Mouse (Mus musculus): ENCODE data around the gene Ptprd. TPM values are rescaled to one million over a fixed set of nuclear protein-coding genes. Genes with fewer than 3 reads are reported as not detected.

Ptprd gene
- total RNA-seq, 2 experiments from 2014 or later: 20.3 to 21.1 TPM

DNA sequence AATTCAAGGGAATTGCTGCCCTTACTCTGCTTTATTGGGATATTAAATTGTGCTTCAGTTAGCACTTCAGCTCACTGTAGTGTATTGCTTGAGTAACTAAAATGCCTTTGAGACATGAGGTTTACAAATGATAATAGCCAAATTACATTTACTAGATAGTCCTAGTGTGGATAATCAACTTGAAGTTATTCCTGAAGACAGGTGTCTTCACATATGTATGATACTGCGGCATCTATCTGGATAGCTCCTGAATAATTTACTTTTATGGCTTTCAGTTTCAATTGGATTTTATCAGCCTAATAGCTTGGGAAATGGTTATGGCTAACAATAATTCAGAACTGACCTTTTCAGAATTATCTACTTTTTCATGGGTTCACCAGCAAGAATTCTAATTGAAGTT is 598.6 kb downstream of the Ptprd start:
- no peak for DNase-seq
- intact Hi-C loops (cut with DNase I): no loop called here

DNA sequence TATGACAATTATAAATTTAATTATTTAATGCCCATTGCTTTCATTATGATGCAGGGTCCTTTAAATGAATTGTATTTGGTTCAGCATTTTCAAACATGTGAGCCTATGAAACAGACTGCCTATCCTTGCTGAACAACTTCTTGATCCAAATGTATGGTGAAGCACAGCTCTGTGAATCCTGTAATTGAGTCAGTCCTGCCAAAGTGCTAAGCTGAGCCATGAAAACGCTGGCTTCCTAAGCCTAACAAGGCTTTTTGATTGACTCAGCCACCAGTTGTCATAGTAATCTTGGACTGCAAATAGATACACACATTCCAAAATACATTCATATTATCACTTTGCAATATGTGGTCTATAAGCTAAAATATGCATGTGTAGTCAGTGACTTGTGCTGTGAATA is 625.1 kb downstream of the Ptprd start:
- intact Hi-C loops (cut with DNase I): no loop called here
- DNase-seq: no peak

DNA sequence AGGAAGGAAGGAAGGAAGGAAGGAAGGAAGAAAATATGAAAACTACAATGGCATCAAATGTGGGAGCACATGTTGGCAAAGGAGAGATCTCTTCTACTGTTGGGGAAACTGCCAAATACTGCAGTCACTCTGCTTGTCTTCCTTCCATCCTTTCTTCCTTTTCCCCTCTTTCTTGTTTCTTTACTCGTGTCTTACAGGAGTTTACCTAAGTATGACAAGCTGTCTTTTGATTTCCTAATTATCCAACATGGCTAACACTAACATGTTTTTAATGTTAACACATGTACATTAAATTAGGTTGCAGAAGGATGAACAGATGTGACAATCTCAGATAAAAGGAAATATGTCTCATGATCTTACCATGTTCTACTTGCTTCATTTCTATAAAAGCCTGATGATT is 625.5 kb downstream of the Ptprd start:
- no peak for DNase-seq
- intact Hi-C loops (cut with DNase I): no loop called here

DNA sequence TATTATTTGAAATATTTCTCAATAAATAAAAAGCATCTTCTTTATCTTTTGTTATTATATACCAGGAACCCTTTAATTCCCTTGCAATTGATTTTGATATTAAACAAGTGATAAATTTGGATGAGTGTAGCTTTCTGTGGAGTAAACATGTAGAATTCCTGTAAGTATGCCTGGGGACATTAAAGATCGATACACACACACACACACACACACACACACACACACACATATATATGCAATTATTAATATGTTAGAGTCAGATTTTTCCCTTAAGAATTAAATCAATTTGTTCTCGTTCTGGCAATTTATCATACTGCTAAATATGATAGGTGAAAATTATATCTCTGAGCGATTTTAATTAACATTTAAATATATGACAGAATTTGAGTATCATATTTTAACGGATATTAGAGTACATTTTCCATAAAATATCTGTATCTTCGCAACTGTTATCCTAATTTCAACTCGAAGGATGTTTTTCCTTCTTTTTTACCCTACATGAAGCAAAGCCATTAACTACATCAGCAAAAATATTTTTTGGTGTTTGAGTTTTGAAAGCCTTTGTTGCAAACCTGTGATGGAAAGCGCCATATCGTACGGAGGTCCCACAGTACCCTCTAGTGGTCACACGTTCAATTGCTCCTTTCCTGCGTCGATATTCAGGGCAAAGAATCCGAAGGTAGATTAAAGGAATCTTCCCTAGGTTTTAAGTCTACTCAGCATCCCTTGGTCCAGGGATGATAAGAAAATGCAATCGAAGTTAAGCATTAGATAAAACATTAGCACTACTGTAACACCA is 653.2 kb downstream of the Ptprd start:
- peak; percentile 25 to 62 for DNase-seq
- intact Hi-C loops (cut with DNase I): loop anchor here (2.0 kb wide), 1 partner anchor 476 kb away; no protein-coding TSS in a partner anchor

DNA sequence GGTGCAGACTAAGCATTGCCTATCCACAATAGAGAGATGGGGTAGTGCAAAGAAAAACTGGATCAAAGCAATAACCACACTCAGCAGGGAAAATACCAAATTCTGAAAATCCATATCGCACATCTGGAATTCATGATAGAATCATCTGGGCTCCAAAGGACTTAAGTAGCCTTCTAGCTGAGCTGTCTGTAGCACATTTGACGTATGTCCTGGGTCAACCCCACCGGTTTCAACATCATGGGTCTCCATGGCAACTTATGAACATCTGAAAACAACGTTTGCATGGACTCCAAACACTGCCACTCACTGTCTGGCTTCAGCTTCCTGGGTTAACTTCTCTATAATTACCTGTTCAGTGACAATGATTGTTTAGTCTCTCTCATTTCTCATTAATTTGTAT is 655.9 kb downstream of the Ptprd start:
- no peak for DNase-seq
- intact Hi-C loops (cut with DNase I): no loop called here

DNA sequence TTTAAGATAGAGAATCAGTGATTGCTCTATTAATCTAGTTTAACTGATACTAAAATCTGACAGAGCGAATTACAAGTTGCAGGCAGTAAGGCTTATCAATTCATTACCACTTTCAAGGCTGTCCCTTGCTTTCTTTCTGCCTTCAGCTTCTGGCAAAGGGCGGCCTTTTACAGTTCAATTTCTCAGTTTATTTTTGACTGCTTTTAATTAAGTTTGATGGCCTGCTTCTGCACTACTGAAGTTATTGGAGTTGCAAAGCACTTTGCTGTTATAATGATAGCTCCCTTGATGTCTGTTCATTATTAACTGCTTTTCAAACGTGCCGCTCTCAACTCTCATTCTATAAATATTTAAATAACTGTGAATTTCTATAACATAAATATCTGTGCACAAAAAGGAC is 673.9 kb downstream of the Ptprd start:
- intact Hi-C loops (cut with DNase I): no loop called here
- DNase-seq: no peak

DNA sequence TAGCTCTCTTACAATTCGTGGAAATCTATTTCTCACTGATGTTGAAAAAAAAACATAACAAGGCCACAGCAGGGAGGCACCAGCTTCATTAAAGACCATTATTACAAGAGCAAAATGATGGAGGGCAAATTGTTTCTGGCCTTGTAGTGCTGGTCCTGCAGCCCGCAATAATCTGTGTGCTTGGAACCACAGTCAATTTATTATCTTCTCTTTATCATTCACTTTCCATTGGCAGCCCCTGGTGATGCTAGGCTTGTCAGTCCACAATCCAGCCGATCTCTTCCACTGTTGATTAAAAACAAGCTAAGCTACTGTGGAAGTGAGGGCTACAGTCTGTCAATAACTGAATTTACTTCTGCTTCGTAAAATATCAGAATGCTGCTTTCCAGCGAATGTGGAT is 674.4 kb downstream of the Ptprd start:
- intact Hi-C loops (cut with DNase I): no loop called here
- DNase-seq: no peak

DNA sequence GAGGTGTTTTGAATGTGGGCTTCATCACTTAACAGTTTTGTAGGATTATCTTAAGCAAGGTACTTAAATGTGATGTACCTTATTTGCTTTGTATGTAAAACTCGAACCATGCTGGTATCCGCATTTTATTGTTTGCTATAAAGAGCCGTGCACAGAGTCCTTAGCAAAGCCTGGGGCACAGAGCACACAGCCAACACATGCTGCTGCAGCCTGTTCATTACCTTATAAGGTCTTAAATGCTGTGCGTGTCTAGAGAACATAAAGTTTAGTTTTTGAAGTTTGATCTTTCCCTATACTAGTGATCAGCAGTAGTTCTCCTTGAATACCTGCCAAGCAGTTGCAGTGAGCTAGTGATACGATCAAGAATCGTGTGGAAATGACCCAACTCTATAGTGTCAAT is 676.2 kb downstream of the Ptprd start:
- DNase-seq: no peak
- intact Hi-C loops (cut with DNase I): no loop called here

DNA sequence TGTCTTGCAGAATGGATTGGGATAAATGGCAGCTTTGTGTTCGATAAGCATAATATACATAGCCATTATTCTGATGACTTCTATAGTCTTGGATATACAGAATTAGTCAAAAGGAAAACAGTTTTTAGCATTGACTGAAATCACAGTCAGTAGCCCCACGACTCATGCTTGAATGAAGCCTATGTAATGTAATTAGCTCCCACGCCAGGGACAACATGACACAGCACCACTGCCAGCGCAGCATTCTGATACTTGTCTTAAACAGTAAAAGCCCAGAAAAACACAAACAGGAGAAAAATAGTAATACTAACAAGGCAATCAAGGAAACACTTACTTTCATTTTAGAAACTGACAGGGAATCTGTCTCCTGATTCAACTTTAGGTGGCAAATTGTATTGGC is 677.2 kb downstream of the Ptprd start:
- no peak for DNase-seq
- intact Hi-C loops (cut with DNase I): no loop called here

DNA sequence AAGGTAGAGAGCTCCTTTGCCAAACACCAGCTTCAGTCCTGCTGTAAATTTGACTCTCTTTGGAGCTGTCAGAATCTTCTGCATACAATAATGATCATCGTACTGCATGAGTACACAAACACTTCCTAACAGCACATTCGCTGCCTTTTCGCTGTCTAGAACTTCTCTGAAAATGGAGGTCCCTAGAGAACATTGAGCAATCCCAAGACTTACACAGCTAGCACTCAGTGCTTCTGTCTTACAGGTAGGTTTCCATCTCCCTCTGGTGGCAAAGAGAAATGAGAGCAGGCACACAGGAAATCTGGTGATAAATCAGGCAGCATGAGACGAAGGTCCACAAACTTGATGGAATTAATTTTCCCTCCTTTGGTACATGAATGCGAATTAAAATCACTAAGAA is 692.6 kb downstream of the Ptprd start:
- peak; percentile 5 to 12 for DNase-seq
- intact Hi-C loops (cut with DNase I): loop anchor here (1.0 kb wide), 1 partner anchor 436 kb away; no protein-coding TSS in a partner anchor

DNA sequence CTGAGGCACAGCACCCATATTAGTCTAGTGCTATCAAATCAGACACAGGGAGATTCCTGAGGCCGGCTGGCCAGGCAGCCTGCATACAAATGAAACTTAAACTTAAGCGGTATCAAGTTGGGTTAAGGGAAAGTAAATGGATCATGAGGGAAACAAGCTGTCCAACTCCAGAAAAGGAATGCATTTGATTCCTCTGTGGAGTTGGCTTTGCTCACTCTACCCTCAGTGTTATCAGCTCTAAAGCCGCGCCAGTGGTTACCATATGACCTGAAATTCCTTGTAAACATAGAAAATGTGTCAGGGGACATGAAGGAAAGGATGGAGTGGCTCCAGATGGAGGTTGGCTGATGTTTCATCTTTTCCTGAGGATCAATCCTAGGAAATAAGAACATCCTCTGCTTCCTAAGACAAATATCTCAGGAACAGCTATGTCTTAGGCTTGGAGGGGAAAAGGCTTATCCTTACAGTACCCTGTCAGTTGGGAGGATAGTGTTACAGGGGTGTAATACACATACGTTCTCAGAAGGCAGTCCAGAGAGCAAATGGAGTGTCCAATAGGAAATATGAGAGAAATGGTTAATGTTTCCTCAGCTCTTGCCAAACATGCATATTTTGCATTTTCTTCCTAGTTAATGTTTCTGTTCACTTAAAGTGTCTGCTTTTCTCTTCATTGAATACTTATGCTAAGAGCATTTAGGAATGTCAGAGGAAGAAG is 697.7 kb downstream of the Ptprd start:
- no peak for DNase-seq
- intact Hi-C loops (cut with DNase I): no loop called here

DNA sequence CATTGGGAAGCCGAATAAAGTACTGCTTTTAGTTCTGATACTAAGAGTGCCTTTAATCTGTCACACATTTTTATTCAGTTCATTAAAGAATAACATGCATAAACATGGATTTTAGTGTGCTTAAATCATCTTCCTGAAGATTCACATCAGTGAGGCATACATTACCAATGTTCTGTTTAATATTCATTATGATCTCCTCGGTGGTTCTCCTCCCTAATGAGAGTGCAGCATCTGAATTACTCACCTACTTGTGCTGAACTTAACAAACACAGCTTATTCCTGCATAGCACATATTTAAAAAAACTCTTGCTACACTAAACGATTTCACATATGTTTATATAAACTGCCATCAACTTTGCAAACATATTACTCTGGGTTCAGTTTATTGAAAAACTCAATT is 698.7 kb downstream of the Ptprd start:
- intact Hi-C loops (cut with DNase I): no loop called here
- no peak for DNase-seq

DNA sequence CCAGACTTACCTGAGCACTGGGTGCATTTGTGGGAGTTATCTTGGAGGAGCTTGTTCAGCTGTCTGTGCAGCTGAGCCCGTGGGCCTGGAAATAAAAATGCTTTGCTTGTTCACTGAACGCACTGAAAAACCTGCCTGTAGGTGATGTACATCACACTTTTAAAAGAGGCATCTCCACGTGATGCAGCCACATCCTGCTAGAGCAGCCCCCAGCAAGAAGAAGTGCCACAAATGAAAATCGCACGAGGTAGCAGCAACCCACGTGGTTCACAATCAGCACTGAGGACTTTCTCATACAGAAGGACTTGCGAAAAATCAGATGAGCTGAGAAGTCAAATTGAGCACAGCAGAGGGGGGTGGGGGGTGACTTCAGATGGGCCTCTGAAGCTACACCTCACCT is 757.7 kb downstream of the Ptprd start:
- DNase-seq: no peak
- intact Hi-C loops (cut with DNase I): no loop called here

DNA sequence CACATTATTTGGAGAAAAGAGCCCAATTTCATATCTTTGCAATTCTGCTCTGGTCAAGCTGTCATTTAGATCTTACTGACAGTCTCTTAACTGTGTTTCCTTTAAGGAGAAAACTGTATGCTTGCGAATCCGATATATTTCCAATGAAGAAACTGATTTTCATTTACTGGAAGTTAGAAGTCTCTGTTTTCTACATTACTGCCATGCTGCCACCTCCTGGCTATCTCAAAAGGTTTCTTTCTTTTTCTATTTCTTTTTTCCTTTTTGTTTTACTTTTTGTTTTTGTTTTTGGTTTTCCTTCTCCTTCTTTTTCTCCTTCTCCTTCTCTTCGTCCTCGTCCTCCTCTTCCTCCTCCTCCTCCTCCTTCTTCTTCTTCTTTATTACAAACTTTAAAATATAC is 812.6 kb downstream of the Ptprd start:
- no peak for DNase-seq
- intact Hi-C loops (cut with DNase I): no loop called here

DNA sequence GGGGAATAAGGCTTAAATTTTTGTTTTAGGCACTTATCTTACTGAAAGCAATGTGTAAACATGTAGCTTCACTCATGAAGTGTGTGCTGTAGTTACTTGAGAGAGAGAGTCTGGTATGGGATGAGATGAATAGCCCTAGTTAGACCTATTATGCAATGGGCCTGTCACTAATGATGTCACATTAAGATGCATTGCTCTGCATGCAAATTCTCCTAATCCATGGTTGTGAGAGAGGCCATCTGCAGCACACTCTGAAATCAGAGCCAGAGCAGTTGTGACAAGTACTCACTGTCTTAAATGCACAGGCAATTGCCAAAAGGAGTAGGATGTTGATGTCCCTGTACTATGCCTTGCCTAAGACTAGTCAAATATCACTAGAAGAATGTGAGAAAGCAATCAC is 850.0 kb downstream of the Ptprd start:
- intact Hi-C loops (cut with DNase I): no loop called here

DNA sequence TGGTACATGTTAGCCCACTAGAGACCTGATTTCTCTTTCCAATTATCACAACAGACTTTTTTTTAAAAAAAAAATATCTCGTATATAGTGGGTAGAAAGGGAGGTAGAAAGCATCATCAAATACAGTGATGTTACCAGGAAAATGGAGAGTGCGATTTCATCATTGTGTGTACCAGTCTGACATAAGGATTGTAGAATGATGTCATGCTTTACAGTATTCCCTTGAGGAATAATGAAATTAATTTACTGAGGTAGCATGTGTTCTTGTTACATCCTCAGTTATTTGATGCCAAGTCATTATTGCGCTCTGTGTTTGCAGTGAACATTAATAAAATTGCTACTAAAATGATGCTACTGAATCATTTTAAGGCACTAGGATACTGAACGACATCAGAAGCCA is 884.6 kb downstream of the Ptprd start:
- intact Hi-C loops (cut with DNase I): no loop called here
- DNase-seq: no peak

More for the DNA sequence above, 850.0 kb downstream of the Ptprd start:
- no peak for DNase-seq

DNA sequence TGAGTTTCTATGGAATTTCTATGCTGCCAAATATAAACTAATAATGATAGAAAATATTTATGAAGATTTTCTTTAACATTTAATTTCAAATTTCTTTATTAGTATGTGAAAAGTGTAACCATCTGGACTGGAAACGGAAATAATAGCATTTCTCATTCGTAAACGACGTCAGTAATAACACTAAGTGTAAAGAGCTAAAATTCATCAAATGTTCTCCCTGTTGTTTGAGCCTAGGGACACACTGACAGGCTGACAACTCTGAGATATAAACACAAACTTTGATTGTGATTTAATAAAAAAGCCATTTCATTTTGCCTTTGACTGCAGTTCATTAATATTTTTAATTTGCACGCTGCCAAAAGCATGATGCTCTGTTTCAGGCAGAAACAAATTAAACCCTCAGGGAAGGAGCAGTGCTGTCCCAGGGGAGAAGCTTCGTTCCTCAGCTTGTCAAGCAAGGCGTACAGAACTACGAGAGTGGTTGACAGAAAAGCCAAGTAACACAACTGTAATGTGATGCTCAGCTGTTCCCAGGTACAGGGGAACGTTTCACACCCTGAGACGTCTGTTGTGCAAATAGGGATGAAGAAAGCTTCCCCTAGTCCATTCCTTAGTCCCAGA is 894.6 kb downstream of the Ptprd start:
- intact Hi-C loops (cut with DNase I): no loop called here
- DNase-seq: no peak

DNA sequence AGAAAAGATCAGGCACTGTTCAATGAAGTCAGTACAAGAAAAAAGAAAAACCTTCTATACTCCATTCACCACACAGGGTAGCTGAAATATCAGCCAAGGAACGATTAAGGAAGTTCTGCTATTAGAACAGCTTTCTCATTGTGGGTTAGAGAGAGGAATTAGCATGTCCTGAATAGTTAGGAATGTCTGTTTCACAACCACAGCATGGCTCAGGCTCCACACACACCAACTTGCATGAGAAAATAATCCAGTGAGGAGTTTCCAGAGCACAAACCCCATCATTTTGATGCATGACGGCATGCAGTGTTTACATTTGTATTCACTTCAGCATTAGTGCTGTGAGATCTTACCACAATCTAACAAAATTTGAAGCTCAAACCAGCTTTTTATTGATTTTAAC is 895.1 kb downstream of the Ptprd start:
- DNase-seq: no peak

DNA sequence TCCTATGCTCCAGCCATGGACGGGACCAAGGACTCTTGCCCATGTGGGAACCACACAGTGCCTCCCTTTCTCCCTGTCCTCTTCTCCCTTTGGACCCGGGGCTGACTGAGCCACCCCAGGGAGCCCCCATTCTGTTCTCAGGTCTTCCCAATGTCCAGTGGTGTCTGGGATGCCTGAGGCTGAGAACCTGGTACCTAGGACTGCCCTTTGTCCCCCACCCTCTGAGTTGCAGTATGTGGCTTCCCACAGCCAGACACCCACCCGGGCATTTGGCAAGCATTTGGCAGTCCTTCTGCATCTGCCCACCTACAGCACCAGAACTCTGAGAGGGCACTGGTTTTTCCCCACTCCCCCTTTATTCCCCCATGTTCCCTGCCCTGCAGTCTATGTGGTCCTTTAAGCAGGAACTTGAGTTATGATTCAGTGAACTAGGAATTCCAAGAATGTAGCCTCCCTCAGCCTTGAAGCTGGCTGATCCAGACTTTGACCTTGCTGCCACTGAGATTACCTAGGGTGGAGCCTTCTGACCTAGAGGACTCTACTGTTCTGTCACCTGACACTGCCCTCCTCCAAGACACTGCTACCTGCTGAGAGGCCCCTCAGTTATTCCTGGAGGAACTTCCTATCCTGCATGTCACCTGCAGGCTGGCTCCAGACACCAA is 901.5 kb downstream of the Ptprd start:
- intact Hi-C loops (cut with DNase I): no loop called here

More for the DNA sequence above, 895.1 kb downstream of the Ptprd start:
- intact Hi-C loops (cut with DNase I): no loop called here

DNA sequence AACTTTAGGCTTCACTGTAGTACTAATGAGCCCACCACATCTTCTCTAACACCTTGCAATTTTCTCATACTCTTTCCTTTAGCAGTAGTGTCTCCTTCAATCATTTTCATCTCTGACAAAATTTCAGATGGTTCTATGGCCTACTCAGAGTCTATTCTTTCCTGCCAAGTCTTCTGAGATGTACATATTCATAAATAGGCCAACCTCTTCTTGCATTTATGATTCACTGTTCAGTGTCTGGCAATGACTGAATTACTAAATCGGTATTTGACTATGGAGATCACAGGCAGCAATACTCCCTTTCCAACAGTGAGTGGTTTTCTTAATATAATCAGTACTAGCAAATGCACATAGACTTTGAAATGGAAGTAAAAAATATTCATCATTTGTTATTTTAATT is 928.3 kb downstream of the Ptprd start:
- no peak for DNase-seq
- intact Hi-C loops (cut with DNase I): no loop called here

More for the DNA sequence above, 901.5 kb downstream of the Ptprd start:
- DNase-seq: no peak

DNA sequence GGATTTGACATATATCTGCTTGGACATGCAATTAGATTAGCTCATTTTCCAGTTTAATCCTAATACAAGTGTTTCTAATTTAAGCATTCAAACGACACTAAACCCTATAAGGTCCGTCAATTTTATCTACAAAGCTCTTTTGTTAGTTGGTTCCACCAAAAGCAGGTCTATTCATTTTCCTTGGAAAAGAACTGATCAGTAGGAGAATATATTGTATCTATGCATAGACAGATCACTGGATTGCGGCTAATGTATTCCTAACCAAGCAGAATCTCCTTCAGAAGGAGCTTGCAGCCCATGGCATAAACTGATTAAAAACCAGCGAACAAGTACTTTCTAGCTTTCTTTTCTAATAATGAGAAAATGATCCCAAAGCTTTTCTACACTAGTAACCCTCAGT is 933.8 kb downstream of the Ptprd start:
- no peak for DNase-seq
- intact Hi-C loops (cut with DNase I): no loop called here
